Mouse (Mus musculus): ENCODE measurements around the gene Gm12253.

Gene Gm12253

DNA sequence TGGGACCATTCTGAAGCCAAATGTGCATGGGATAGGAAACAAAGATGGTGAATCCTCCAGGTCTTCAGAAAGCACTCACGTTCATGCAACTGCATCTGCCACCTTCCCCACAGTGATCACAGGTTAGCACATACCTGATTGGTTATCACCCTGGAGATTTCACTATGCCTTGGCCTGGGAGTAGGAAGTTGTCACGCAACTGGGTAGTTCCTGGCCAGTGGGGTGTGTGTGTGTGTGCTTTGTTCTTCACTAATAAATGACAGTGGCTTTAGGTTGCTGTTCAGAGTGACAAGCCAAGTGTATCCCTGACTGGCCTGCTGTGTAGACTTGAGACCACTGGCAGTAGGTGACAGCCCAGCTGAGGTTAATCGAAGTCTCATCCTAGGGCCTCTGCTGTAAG, at the start of gene Gm12253:
Gene Gm12253, plus strand, starts transcription at position 301 of the 400 bp plus-strand sequence.
- DNase-seq: no peak

GRCm38 (mm10) chr11:58399985-58400645, 32.2 kb upstream of the Gm12253 start:
- DNase-seq: no peak

GRCm38 (mm10) chr11:58400655-58401054, 31.7 kb upstream of the Gm12253 start:
- DNase-seq: no peak

GRCm38 (mm10) chr11:58408066-58408465, 24.3 kb upstream of the Gm12253 start:
- no peak for DNase-seq

- no peak for DNase-seq
Observed at GRCm38 (mm10) chr11:58418336-58418735, 14.0 kb upstream of the Gm12253 start.

DNA sequence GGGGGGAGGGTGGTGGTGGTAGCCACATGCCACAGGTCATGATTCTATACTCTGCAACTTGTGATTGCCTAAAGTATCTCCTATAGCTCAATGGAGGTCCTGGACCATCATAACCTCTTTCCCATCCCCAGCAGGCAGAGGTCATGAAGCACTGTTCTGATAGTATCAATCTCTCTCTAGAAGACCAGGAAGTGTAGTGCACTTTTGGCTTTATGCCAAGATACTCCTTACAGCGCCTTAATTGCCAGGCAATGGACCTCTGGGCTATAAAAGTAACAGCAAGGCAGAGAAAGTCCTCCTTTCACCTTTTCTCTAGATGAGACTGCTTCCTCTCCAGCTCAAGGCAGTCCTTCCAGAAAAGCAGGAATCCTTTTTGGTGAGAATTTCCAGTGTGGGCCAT, 11.5 kb upstream of the Gm12253 start, which contains the start of gene 1810065E05Rik:
Gene 1810065E05Rik, plus strand, starts transcription at position 297 of the 400 bp plus-strand sequence.
- no peak for DNase-seq

- no peak for DNase-seq
Observed at GRCm38 (mm10) chr11:58437866-58438265, 5.5 kb downstream of the Gm12253 start.

GRCm38 (mm10) chr11:58452759-58453158, 20.4 kb downstream of the Gm12253 start, which contains the start of gene Lypd9:
Gene Lypd9 (minus strand): TSS chr11:58452923.
- no peak for DNase-seq

- no peak for DNase-seq
Observed at GRCm38 (mm10) chr11:58453592-58453991, 21.2 kb downstream of the Gm12253 start.

- no peak for DNase-seq
Observed at GRCm38 (mm10) chr11:58462170-58462569, 29.8 kb downstream of the Gm12253 start, which contains the start of gene Olfr30. Gene Olfr30 (minus strand): TSS chr11:58462270.
